Mouse (Mus musculus): ENCODE results near the gene Zbtb41.

DNA sequence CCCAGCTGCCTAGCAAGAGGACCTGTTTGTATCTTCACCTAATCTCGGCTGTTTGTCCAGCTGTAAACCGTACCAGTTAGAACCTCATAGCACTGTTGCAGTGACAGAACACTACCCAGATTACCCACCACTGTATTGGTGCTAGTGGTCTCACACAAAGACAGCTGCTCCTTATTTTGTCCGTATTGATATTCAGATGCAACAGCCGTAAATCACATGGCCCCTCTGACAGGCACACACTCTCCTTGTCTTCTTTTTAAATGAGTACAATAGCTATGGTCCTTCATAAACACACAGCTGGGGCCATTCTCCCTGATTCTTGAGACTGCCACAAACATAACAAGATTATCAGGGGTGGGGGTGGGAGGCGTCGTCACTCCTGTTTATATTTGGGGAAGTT is 46.2 kb upstream of the Zbtb41 start:
- TF ChIP-seq CTCF (IDR thresholded peaks at IDR 0.05; ENCODE audit: extremely low read depth, insufficient read depth, low read length) (no peak), POLR2A (IDR thresholded peaks at IDR 0.05; ENCODE audit: extremely low read depth, insufficient read depth, low read length) (no peak)
